Mouse (Mus musculus): ENCODE results near the gene Macrod1. TPM values are rescaled to one million over a fixed set of nuclear protein-coding genes. Genes with fewer than 3 reads are reported as not detected.

Gene Macrod1
- polyA plus RNA-seq, 1 experiment from 2014 or later, result 15.3 TPM

- no peak for DNase-seq (ENCODE audit: low spot score)
These were observed 25.1 kb downstream of the Macrod1 start for GRCm38 (mm10) chr19:7081516-7082266.

GRCm38 (mm10) chr19:7083035-7083794 lies 26.6 kb downstream of the Macrod1 start:
- DNase-seq (ENCODE audit: low spot score), result no peak

- no peak for DNase-seq (ENCODE audit: low spot score)
These were observed 28.1 kb downstream of the Macrod1 start for GRCm38 (mm10) chr19:7084734-7085133.

GRCm38 (mm10) chr19:7088558-7088957 lies 31.9 kb downstream of the Macrod1 start:
- no peak for DNase-seq (ENCODE audit: low spot score)

GRCm38 (mm10) chr19:7089050-7089449 lies 32.4 kb downstream of the Macrod1 start:
- no peak for DNase-seq (ENCODE audit: low spot score)

- DNase-seq (ENCODE audit: low spot score), result no peak
These were observed 33.2 kb downstream of the Macrod1 start for GRCm38 (mm10) chr19:7089842-7090251.

- no peak for DNase-seq (ENCODE audit: low spot score)
These were observed 33.9 kb downstream of the Macrod1 start for GRCm38 (mm10) chr19:7090369-7091064.

- DNase-seq (ENCODE audit: low spot score), result no peak
These were observed 34.9 kb downstream of the Macrod1 start for GRCm38 (mm10) chr19:7091448-7092050.

- DNase-seq (ENCODE audit: low spot score), result peak; percentile 15
These were observed 36.1 kb downstream of the Macrod1 start for GRCm38 (mm10) chr19:7092756-7093155.

- no peak for DNase-seq (ENCODE audit: low spot score)
These were observed 43.1 kb downstream of the Macrod1 start for GRCm38 (mm10) chr19:7099620-7100155.

- no peak for DNase-seq (ENCODE audit: low spot score)
These were observed 45.4 kb downstream of the Macrod1 start for GRCm38 (mm10) chr19:7102039-7102438.

- no peak for DNase-seq (ENCODE audit: low spot score)
These were observed 46.9 kb downstream of the Macrod1 start for GRCm38 (mm10) chr19:7103349-7103992.

- DNase-seq (ENCODE audit: low spot score), result no peak
These were observed 47.4 kb downstream of the Macrod1 start for GRCm38 (mm10) chr19:7103993-7104401.

- no peak for DNase-seq (ENCODE audit: low spot score)
These were observed 48.9 kb downstream of the Macrod1 start, which contains the start of gene Flrt1 for GRCm38 (mm10) chr19:7105544-7105943. Gene Flrt1 (minus strand): TSS chr19:7105729.

GRCm38 (mm10) chr19:7106566-7106965 lies 50.0 kb downstream of the Macrod1 start:
- DNase-seq (ENCODE audit: low spot score), result no peak

- DNase-seq (ENCODE audit: low spot score), result no peak
These were observed 50.6 kb downstream of the Macrod1 start for GRCm38 (mm10) chr19:7107174-7107573.

- DNase-seq (ENCODE audit: low spot score), result peak; percentile 59
These were observed 51.7 kb downstream of the Macrod1 start for GRCm38 (mm10) chr19:7108114-7108905.

- DNase-seq (ENCODE audit: low spot score), result peak; percentile 28
These were observed 53.5 kb downstream of the Macrod1 start for GRCm38 (mm10) chr19:7110097-7110496.

GRCm38 (mm10) chr19:7110875-7111274 lies 54.3 kb downstream of the Macrod1 start:
- no peak for DNase-seq (ENCODE audit: low spot score)

GRCm38 (mm10) chr19:7111309-7111708 lies 54.7 kb downstream of the Macrod1 start:
- no peak for DNase-seq (ENCODE audit: low spot score)
